Mouse (Mus musculus) bone marrow macrophage, adult 2 months (primary cell): ENCODE measurements around the gene Vmn1r229. TPM values are rescaled to one million over a fixed set of nuclear protein-coding genes. Genes with fewer than 3 reads are reported as not detected.

Source experiments
- H3K27ac ChIP-seq: 2 replicates; pipeline ENCODE4 v1.5.1; 2012; ENCODE audit warnings: low read depth, low read length; ENCODE audit not compliant: insufficient read depth
- H3K4me1 ChIP-seq: 2 replicates; pipeline ENCODE4 v1.6.1; 2012; ENCODE audit warnings: low read length; ENCODE audit not compliant: control insufficient read depth, insufficient read depth
- H3K4me3 ChIP-seq: 2 replicates; pipeline ENCODE4 v1.5.1; 2012; ENCODE audit warnings: mild to moderate bottlenecking, low read length, moderate library complexity; ENCODE audit not compliant: insufficient read depth
- CTCF ChIP-seq: IDR thresholded peaks from 2 replicates; pipeline ENCODE4 v1.5.1; 2012; ENCODE audit warnings: low read depth, mild to moderate bottlenecking, low read length, moderate library complexity
- POLR2A ChIP-seq: IDR thresholded peaks from 2 replicates; pipeline ENCODE4 v1.6.1; 2012; ENCODE audit warnings: mild to moderate bottlenecking, low read depth, low read length, borderline replicate concordance
- polyA plus RNA-seq: library from polyadenylated mRNA; stranded (reverse); fragments of >200 nt; gene quantifications from 2 replicates; pipeline ENCODE4 v1.2.4, GENCODE M21; 2012; ENCODE audit not compliant: missing spikeins, insufficient read depth, insufficient read length

The Vmn1r229 gene
- 0.17 TPM in 1 of 2 replicates, not detected in the other for polyA plus RNA-seq

- no peaks in the 10 kb centered on the region for H3K4me1 ChIP-seq
- H3K27ac ChIP-seq: no peak within 1 kb of the TSS
- TF ChIP-seq POLR2A (no peak), CTCF (no peak)
- H3K4me3 ChIP-seq: no peak within 1 kb of the TSS
These were observed at the start of gene Vmn1r229 for GRCm38 (mm10) chr17:20811255-20811654. TSS of gene Vmn1r229 (plus strand) at chr17:20811555.

- no peak within 1 kb of the TSS for H3K4me3 ChIP-seq
- no peaks in the 10 kb centered on the region for H3K4me1 ChIP-seq
- TF ChIP-seq CTCF (no peak), POLR2A (no peak)
- no peak within 1 kb of the TSS for H3K27ac ChIP-seq
These were observed 25.3 kb upstream of the Vmn1r229 start, which contains the start of gene Vmn1r228 for GRCm38 (mm10) chr17:20786057-20786456. TSS of gene Vmn1r228 (minus strand) at chr17:20786157.

GRCm38 (mm10) chr17:20840144-20840543 lies 28.8 kb downstream of the Vmn1r229 start, which contains the start of gene Vmn1r230:
TSS of gene Vmn1r230 (plus strand) at chr17:20840444.
- no peaks in the 10 kb centered on the region for H3K4me1 ChIP-seq
- no peak for TF ChIP-seq POLR2A
- no peak for TF ChIP-seq CTCF
- no peak within 1 kb of the TSS for H3K4me3 ChIP-seq
- no peak within 1 kb of the TSS for H3K27ac ChIP-seq

Other genes with a start within 250 kb of the Vmn1r229 start
- not detected in 2 replicates for gene Vmn2r109, start 246.8 kb upstream of the Vmn1r229 start, polyA plus RNA-seq
- gene Vmn2r110, start 215.1 kb upstream of the Vmn1r229 start, polyA plus RNA-seq: not detected in 2 replicates
- not detected in 2 replicates for gene Fpr-rs3, start 186.7 kb upstream of the Vmn1r229 start, polyA plus RNA-seq
- gene Vmn1r226, start 128.7 kb upstream of the Vmn1r229 start, polyA plus RNA-seq: not detected in 2 replicates
- 0.11 and 0.20 TPM in 2 replicates for gene Vmn1r227, start 81.7 kb upstream of the Vmn1r229 start, polyA plus RNA-seq
- not detected in 2 replicates for gene Vmn1r228, start 25.4 kb upstream of the Vmn1r229 start, polyA plus RNA-seq
- gene Vmn1r230, start 28.9 kb downstream of the Vmn1r229 start, polyA plus RNA-seq: 0.09 TPM in 1 of 2 replicates, not detected in the other
- gene Vmn1r231, start 93.5 kb downstream of the Vmn1r229 start, polyA plus RNA-seq: not detected in 2 replicates
- gene Vmn1r232, start 108.2 kb downstream of the Vmn1r229 start, polyA plus RNA-seq: not detected in 2 replicates
- 193 and 210 TPM in 2 replicates for gene Ppp2r1a, start 133.8 kb downstream of the Vmn1r229 start, polyA plus RNA-seq
- gene Vmn1r233, start 184.9 kb downstream of the Vmn1r229 start, polyA plus RNA-seq: not detected in 2 replicates
- gene Zfp160, start 197.3 kb downstream of the Vmn1r229 start, polyA plus RNA-seq: 16.1 and 18.2 TPM in 2 replicates